Mouse (Mus musculus) small intestine, adult 10 weeks (tissue): ENCODE data around the gene Ptprt. TPM values are rescaled to one million over a fixed set of nuclear protein-coding genes. Genes with fewer than 3 reads are reported as not detected.

ENCODE experiments used
- polyA plus RNA-seq: library from polyadenylated mRNA; stranded (reverse); fragments of 350-450 nt; fragmentation: Illumina TruSeq; extraction: RNeasy Lipid Tissue Mini Kit (QIAGEN cat#74804); gene quantifications from one replicate; pipeline ENCODE4 v1.2.3, GENCODE M21; 2014; ENCODE audit warnings: low replicate concordance

Gene Ptprt
- 0.37 TPM for polyA plus RNA-seq

GRCm38 (mm10) chr2:162660941-162661386 is at the start of gene Ptprt:
Ptprt (minus strand) TSS chr2:162661147.

